Mouse (Mus musculus): ENCODE measurements around the gene Lce1f. TPM values are rescaled to one million over a fixed set of nuclear protein-coding genes. Genes with fewer than 3 reads are reported as not detected.

Gene Lce1f
- not detected in 2 replicates for polyA plus RNA-seq (2015; fragmentation: Nextera tagmentation; extraction: Ambion mirVana)

- H3K27ac ChIP-seq (ENCODE audit: low read length) = no peak within 1 kb of the TSS
- H3K4me1 ChIP-seq (ENCODE audit: control insufficient read depth, insufficient read depth, low read length) = no peaks in the 10 kb centered on the region
- H3K4me3 ChIP-seq (ENCODE audit: low read length) = no peak within 1 kb of the TSS
- H3K9me3 ChIP-seq (ENCODE audit: control insufficient read depth, low read length) = no peaks in the 10 kb centered on the region
- no peak within 1 kb of the TSS for H3K9ac ChIP-seq (ENCODE audit: low read depth, low read length)
- H3K4me2 ChIP-seq (ENCODE audit: low read depth, low read length) = no peak within 1 kb of the TSS
- no peaks in the 10 kb centered on the region for H3K36me3 ChIP-seq (ENCODE audit: control insufficient read depth, insufficient read depth, low read length)
- no peak for ATAC-seq
- H3K27me3 ChIP-seq (replicated peaks; ENCODE audit: control insufficient read depth, insufficient read depth, low read length) = no peaks in the 10 kb centered on the region
- 75% methylated on average over 3 of the region's 3 CpGs for WGBS
These were observed at the start of gene Lce1f for GRCm38 (mm10) chr3:92720250-92720649. TSS of gene Lce1f (minus strand) at chr3:92720350.

GRCm38 (mm10) chr3:92764965-92765364 lies 44.8 kb upstream of the Lce1f start, which contains the start of gene Lce1h:
TSS of gene Lce1h (minus strand) at chr3:92765065.
- H3K4me1 ChIP-seq (ENCODE audit: control insufficient read depth, insufficient read depth, low read length) = no peaks in the 10 kb centered on the region
- H3K27ac ChIP-seq (ENCODE audit: low read length) = no peak within 1 kb of the TSS
- H3K9me3 ChIP-seq (ENCODE audit: control insufficient read depth, low read length) = no peaks in the 10 kb centered on the region
- no peak for ATAC-seq
- H3K27me3 ChIP-seq (replicated peaks; ENCODE audit: control insufficient read depth, insufficient read depth, low read length) = no peaks in the 10 kb centered on the region
- 86% methylated on average over 1 of the region's 1 CpGs for WGBS
- H3K4me2 ChIP-seq (ENCODE audit: low read depth, low read length) = no peak within 1 kb of the TSS
- no peak within 1 kb of the TSS for H3K9ac ChIP-seq (ENCODE audit: low read depth, low read length)
- no peaks in the 10 kb centered on the region for H3K36me3 ChIP-seq (ENCODE audit: control insufficient read depth, insufficient read depth, low read length)
- H3K4me3 ChIP-seq (ENCODE audit: low read length) = no peak within 1 kb of the TSS

GRCm38 (mm10) chr3:92753197-92753596 lies 33.0 kb upstream of the Lce1f start:
- no peaks in the 10 kb centered on the region for H3K36me3 ChIP-seq (ENCODE audit: control insufficient read depth, insufficient read depth, low read length)
- no peak overlapping the region for H3K4me3 ChIP-seq (ENCODE audit: low read length)
- H3K9ac ChIP-seq (ENCODE audit: low read depth, low read length) = no peak overlapping the region
- 46% methylated on average over 3 of the region's 3 CpGs for whole genome bisulfite sequencing
- no peak overlapping the region for H3K27ac ChIP-seq (ENCODE audit: low read length)
- no peak overlapping the region for H3K4me2 ChIP-seq (ENCODE audit: low read depth, low read length)
- H3K4me1 ChIP-seq (ENCODE audit: control insufficient read depth, insufficient read depth, low read length) = no peaks in the 10 kb centered on the region
- H3K27me3 ChIP-seq (replicated peaks; ENCODE audit: control insufficient read depth, insufficient read depth, low read length) = no peaks in the 10 kb centered on the region
- no peak for ATAC-seq
- H3K9me3 ChIP-seq (ENCODE audit: control insufficient read depth, low read length) = no peaks in the 10 kb centered on the region

GRCm38 (mm10) chr3:92752238-92752637 lies 32.1 kb upstream of the Lce1f start, which contains the start of gene Lce1g:
TSS of gene Lce1g (minus strand) at chr3:92752338.
- Histone ChIP-seq H3K4me1 (ENCODE audit: control insufficient read depth, insufficient read depth, low read length) (no peaks in the 10 kb centered on the region), H3K9ac (ENCODE audit: low read depth, low read length) (no peak within 1 kb of the TSS), H3K4me3 (ENCODE audit: low read length) (no peak within 1 kb of the TSS), H3K9me3 (ENCODE audit: control insufficient read depth, low read length) (no peaks in the 10 kb centered on the region), H3K4me2 (ENCODE audit: low read depth, low read length) (no peak within 1 kb of the TSS), H3K27ac (ENCODE audit: low read length) (no peak within 1 kb of the TSS), H3K27me3 (replicated peaks; ENCODE audit: control insufficient read depth, insufficient read depth, low read length) (no peaks in the 10 kb centered on the region), H3K36me3 (ENCODE audit: control insufficient read depth, insufficient read depth, low read length) (no peaks in the 10 kb centered on the region)
- 85% methylated on average over 1 of the region's 1 CpGs for WGBS
- no peak for ATAC-seq

- Histone ChIP-seq H3K4me3 (ENCODE audit: low read length) (no peak within 1 kb of the TSS), H3K36me3 (ENCODE audit: control insufficient read depth, insufficient read depth, low read length) (no peaks in the 10 kb centered on the region), H3K9ac (ENCODE audit: low read depth, low read length) (no peak within 1 kb of the TSS), H3K27ac (ENCODE audit: low read length) (no peak within 1 kb of the TSS), H3K27me3 (replicated peaks; ENCODE audit: control insufficient read depth, insufficient read depth, low read length) (no peaks in the 10 kb centered on the region), H3K9me3 (ENCODE audit: control insufficient read depth, low read length) (no peaks in the 10 kb centered on the region), H3K4me1 (ENCODE audit: control insufficient read depth, insufficient read depth, low read length) (no peaks in the 10 kb centered on the region), H3K4me2 (ENCODE audit: low read depth, low read length) (no peak within 1 kb of the TSS)
- ATAC-seq = no peak
- WGBS = 90% methylated on average over 1 of the region's 1 CpGs
These were observed 18.8 kb upstream of the Lce1f start, which contains the start of gene Gm38119 for GRCm38 (mm10) chr3:92738996-92739395. TSS of gene Gm38119 (minus strand) at chr3:92739096.

- H3K4me1 ChIP-seq (ENCODE audit: control insufficient read depth, insufficient read depth, low read length) = no peaks in the 10 kb centered on the region
- 81% methylated on average over 5 of the region's 5 CpGs for WGBS
- no peak for ATAC-seq
These were observed 2.5 kb upstream of the Lce1f start for GRCm38 (mm10) chr3:92722631-92723030.

GRCm38 (mm10) chr3:92715122-92715521 lies 5.0 kb downstream of the Lce1f start:
- no peak for ATAC-seq
- no peaks in the 10 kb centered on the region for H3K4me1 ChIP-seq (ENCODE audit: control insufficient read depth, insufficient read depth, low read length)
- H3K4me3 ChIP-seq (ENCODE audit: low read length) = no peak overlapping the region
- no peak overlapping the region for H3K9ac ChIP-seq (ENCODE audit: low read depth, low read length)
- no peak overlapping the region for H3K4me2 ChIP-seq (ENCODE audit: low read depth, low read length)
- no peaks in the 10 kb centered on the region for H3K27me3 ChIP-seq (replicated peaks; ENCODE audit: control insufficient read depth, insufficient read depth, low read length)
- no peak overlapping the region for H3K27ac ChIP-seq (ENCODE audit: low read length)
- no peaks in the 10 kb centered on the region for H3K9me3 ChIP-seq (ENCODE audit: control insufficient read depth, low read length)
- H3K36me3 ChIP-seq (ENCODE audit: control insufficient read depth, insufficient read depth, low read length) = no peaks in the 10 kb centered on the region

More at GRCm38 (mm10) chr3:92722631-92723030, 2.5 kb upstream of the Lce1f start:
- Histone ChIP-seq H3K9ac (ENCODE audit: low read depth, low read length) (no peak overlapping the region), H3K27me3 (replicated peaks; ENCODE audit: control insufficient read depth, insufficient read depth, low read length) (no peaks in the 10 kb centered on the region), H3K4me2 (ENCODE audit: low read depth, low read length) (no peak overlapping the region), H3K36me3 (ENCODE audit: control insufficient read depth, insufficient read depth, low read length) (no peaks in the 10 kb centered on the region), H3K9me3 (ENCODE audit: control insufficient read depth, low read length) (no peaks in the 10 kb centered on the region), H3K4me3 (ENCODE audit: low read length) (no peak overlapping the region), H3K27ac (ENCODE audit: low read length) (no peak overlapping the region)

- Histone ChIP-seq H3K4me1 (ENCODE audit: control insufficient read depth, insufficient read depth, low read length) (no peaks in the 10 kb centered on the region), H3K9me3 (ENCODE audit: control insufficient read depth, low read length) (no peaks in the 10 kb centered on the region), H3K27ac (ENCODE audit: low read length) (no peak within 1 kb of the TSS), H3K4me3 (ENCODE audit: low read length) (no peak within 1 kb of the TSS), H3K36me3 (ENCODE audit: control insufficient read depth, insufficient read depth, low read length) (no peaks in the 10 kb centered on the region), H3K27me3 (replicated peaks; ENCODE audit: control insufficient read depth, insufficient read depth, low read length) (no peaks in the 10 kb centered on the region), H3K9ac (ENCODE audit: low read depth, low read length) (no peak within 1 kb of the TSS), H3K4me2 (ENCODE audit: low read depth, low read length) (no peak within 1 kb of the TSS)
- no peak for ATAC-seq
- 87% methylated on average over 2 of the region's 2 CpGs for WGBS
These were observed 11.2 kb downstream of the Lce1f start, which contains the start of gene Lce1e for GRCm38 (mm10) chr3:92708974-92709373. TSS of gene Lce1e (minus strand) at chr3:92709074.

- H3K4me2 ChIP-seq (ENCODE audit: low read depth, low read length) = no peak overlapping the region
- no peak overlapping the region for H3K4me3 ChIP-seq (ENCODE audit: low read length)
- H3K9me3 ChIP-seq (ENCODE audit: control insufficient read depth, low read length) = no peaks in the 10 kb centered on the region
- H3K27me3 ChIP-seq (replicated peaks; ENCODE audit: control insufficient read depth, insufficient read depth, low read length) = no peaks in the 10 kb centered on the region
- H3K9ac ChIP-seq (ENCODE audit: low read depth, low read length) = no peak overlapping the region
- no peaks in the 10 kb centered on the region for H3K36me3 ChIP-seq (ENCODE audit: control insufficient read depth, insufficient read depth, low read length)
- 31% methylated on average over 1 of the region's 1 CpGs for WGBS
- no peaks in the 10 kb centered on the region for H3K4me1 ChIP-seq (ENCODE audit: control insufficient read depth, insufficient read depth, low read length)
- H3K27ac ChIP-seq (ENCODE audit: low read length) = no peak overlapping the region
- no peak for ATAC-seq
These were observed 25.5 kb downstream of the Lce1f start for GRCm38 (mm10) chr3:92694613-92695012.

GRCm38 (mm10) chr3:92691688-92692087 lies 28.5 kb downstream of the Lce1f start:
- no peaks in the 10 kb centered on the region for H3K27me3 ChIP-seq (replicated peaks; ENCODE audit: control insufficient read depth, insufficient read depth, low read length)
- no peak overlapping the region for H3K4me2 ChIP-seq (ENCODE audit: low read depth, low read length)
- H3K36me3 ChIP-seq (ENCODE audit: control insufficient read depth, insufficient read depth, low read length) = no peaks in the 10 kb centered on the region
- H3K9me3 ChIP-seq (ENCODE audit: control insufficient read depth, low read length) = no peaks in the 10 kb centered on the region
- no peaks in the 10 kb centered on the region for H3K4me1 ChIP-seq (ENCODE audit: control insufficient read depth, insufficient read depth, low read length)
- no peak overlapping the region for H3K9ac ChIP-seq (ENCODE audit: low read depth, low read length)
- no peak for ATAC-seq
- H3K4me3 ChIP-seq (ENCODE audit: low read length) = no peak overlapping the region
- no peak overlapping the region for H3K27ac ChIP-seq (ENCODE audit: low read length)
